ENCODE assay signal across 9 mouse cellular contexts in the genomic region with DNA sequence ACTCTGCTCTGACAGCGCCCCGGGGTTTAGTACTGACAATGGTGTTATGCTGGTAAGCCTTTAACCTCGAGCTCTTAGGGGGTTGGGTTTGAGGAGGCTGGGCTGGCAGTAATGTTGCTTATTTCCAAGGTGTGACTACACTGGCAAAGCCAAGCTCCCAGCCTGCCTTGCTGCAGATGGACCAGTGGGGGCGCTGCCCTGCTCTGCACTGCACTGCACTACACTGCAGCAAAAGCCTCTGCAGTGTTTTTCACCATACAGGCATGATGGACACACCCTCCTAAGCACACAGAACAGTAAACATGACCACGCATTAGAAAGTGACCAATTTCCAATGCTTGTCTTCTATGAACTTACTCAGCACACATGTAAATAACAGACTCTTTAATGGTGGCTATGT. TPM values are rescaled to one million over a fixed set of nuclear protein-coding genes. Genes with fewer than 3 reads are reported as not detected.
DNase-seq lines count a peak whose midpoint lies in the region; ATAC-seq and TF ChIP-seq lines count a peak whose summit lies in the region.
"Had no signal": no experiment of that assay in that cellular context is flagged by ENCODE, and none has a peak within 500 bp of the region (broad histone marks: within the 10 kb centered on the region; RNA-seq: fewer than 3 reads in every experiment).

No protein-coding gene starts in this region.

- no peak for TF ChIP-seq EP300 in lung, postnatal 0 days (IDR thresholded peaks at IDR 0.05)

- peak; percentile 47; the same call in 1 of the 2 replicates for TF ChIP-seq CTCF in spleen, adult 2 months (IDR thresholded peaks at IDR 0.05; ENCODE audit: extremely low read depth, insufficient read depth, insufficient read length, insufficient replicate concordance)
- TF ChIP-seq CTCF in lung, postnatal 0 days (IDR thresholded peaks at IDR 0.05) = peak; percentile 44

- no peaks in the 10 kb centered on the region for H3K36me3 ChIP-seq in heart, embryonic 10.5 days
- peaks cover 6% of the 10 kb centered on the region for H3K36me3 ChIP-seq in spleen, adult 2 months (ENCODE audit: control insufficient read depth, insufficient read depth, low read length)
- no peaks in the 10 kb centered on the region for H3K36me3 ChIP-seq in lung, postnatal 0 days (ENCODE audit: insufficient read depth, low read length)

- TF ChIP-seq POLR2A in spleen, adult 2 months (IDR thresholded peaks at IDR 0.05; ENCODE audit: low read depth, low read length) = no peak

- WGBS in heart, embryonic 10.5 days = 51% methylated on average over 5 of the region's 5 CpGs
- 70% methylated on average over 5 of the region's 5 CpGs for WGBS in spleen, adult 2 months
- WGBS in lung, postnatal 0 days = 56% methylated on average over 5 of the region's 5 CpGs

- ATAC-seq in lung, postnatal 0 days = no peak; the same call in 1 of the 2 replicates

- DNase-seq in heart, embryonic 10.5 days (ENCODE audit: low spot score) = peak; percentile 66
- no peak for DNase-seq in heart, adult 11 months
- peak in 1 of 2 experiments; percentile 46 for DNase-seq in spleen, adult 2 months (ENCODE audit: low read depth in 1 of 2, low spot score in 2 of 2)
- no peak for DNase-seq in spleen, adult 12 weeks (ENCODE audit: low spot score)
- DNase-seq in lung, postnatal 0 days (ENCODE audit: low spot score) = peak; percentile 16
- no peak for DNase-seq in ovary, postnatal 10 days (ENCODE audit: low spot score)
- DNase-seq in gastrocnemius, postnatal 36 days = no peak
- DNase-seq in urinary bladder, postnatal 4 days (ENCODE audit: low spot score in 2 of 2) = no peak
- DNase-seq: right cerebral cortex, postnatal 25 days had no signal

- H3K4me1 ChIP-seq in heart, embryonic 10.5 days = peaks cover 14% of the 10 kb centered on the region
- peaks cover 56% of the 10 kb centered on the region for H3K4me1 ChIP-seq in spleen, adult 2 months (ENCODE audit: control insufficient read depth, insufficient read depth, insufficient read length)
- H3K4me1 ChIP-seq in lung, postnatal 0 days (ENCODE audit: insufficient read depth, low read depth, low read length) = no peaks in the 10 kb centered on the region

- no peak overlapping the region for H3K27ac ChIP-seq in heart, embryonic 10.5 days
- H3K27ac ChIP-seq in spleen, adult 2 months (ENCODE audit: insufficient read depth, low read length) = 0 out of 2 replicates have a peak overlapping the region, but pooled peaks have one; percentile 32
- H3K27ac ChIP-seq in lung, postnatal 0 days (ENCODE audit: low read length) = no peak overlapping the region

- intact Hi-C loops in gastrocnemius, postnatal 36 days (cut with DNase I) = no loop called here

- no peak overlapping the region for H3K4me2 ChIP-seq in lung, postnatal 0 days (replicated peaks; ENCODE audit: low read depth, low read length)

- H3K27me3 ChIP-seq in heart, embryonic 10.5 days (ENCODE audit: insufficient read depth, poor library complexity, severe bottlenecking) = no peaks in the 10 kb centered on the region
- H3K27me3 ChIP-seq in spleen, adult 2 months (ENCODE audit: control insufficient read depth, insufficient read depth, low read length) = no peaks in the 10 kb centered on the region
- H3K27me3 ChIP-seq in lung, postnatal 0 days (replicated peaks; ENCODE audit: insufficient read depth, low read length) = no peaks in the 10 kb centered on the region

- H3K4me3 ChIP-seq in heart, embryonic 10.5 days = no peak overlapping the region
- H3K4me3 ChIP-seq in spleen, adult 2 months (ENCODE audit: extremely low read depth, insufficient read depth, insufficient read length) = no peak overlapping the region
- no peak overlapping the region for H3K4me3 ChIP-seq in lung, postnatal 0 days (ENCODE audit: low read depth, low read length)

- H3K9ac ChIP-seq in lung, postnatal 0 days (replicated peaks; ENCODE audit: low read depth) = no peak overlapping the region

- no peaks in the 10 kb centered on the region for H3K9me3 ChIP-seq in heart, embryonic 10.5 days
- no peaks in the 10 kb centered on the region for H3K9me3 ChIP-seq in lung, postnatal 0 days (ENCODE audit: low read length)

RNA-seq across cellular contexts. Expression of a gene that starts 11.2 kb away (rescaled TPM):
- polyA plus RNA-seq in heart, embryonic 10.5 days (2016; fragmentation: Nextera tagmentation; extraction: Ambion mirVana) = 0.25 and 0.46 TPM in 2 replicates
- 20.0 and 27.1 TPM in 2 replicates for polyA plus RNA-seq in spleen, adult 2 months (2012; rRNA removed)
- polyA plus RNA-seq in lung, postnatal 0 days (2015; fragmentation: Nextera tagmentation; extraction: Ambion mirVana) = 0.30 and 0.31 TPM in 2 replicates
- 1 to 10 TPM in 1 of 2 experiments, not detected in 1; 1.2 TPM for total RNA-seq in gastrocnemius, postnatal 36 days (2021)

Comparison
In these comparisons a context has a peak if more than half of its experiments do, and no peak if none do; other contexts are left out.
1. DNase-seq: peak in heart, embryonic 10.5 days (single experiment) and lung, postnatal 0 days (single experiment); none in heart, adult 11 months (single experiment), spleen, adult 12 weeks (single experiment), ovary, postnatal 10 days (single experiment), gastrocnemius, postnatal 36 days (0 of 2) and urinary bladder, postnatal 4 days (0 of 2).
2. RNA of a gene that starts 11.2 kb away (polyA plus RNA-seq): 20.0 to 27.1 TPM in spleen, adult 2 months; 0.25 to 0.46 TPM in heart, embryonic 10.5 days and 0.30 to 0.31 TPM in lung, postnatal 0 days; every median in the first group is over 10 times any median in the second.